Mouse (Mus musculus): ENCODE results near the gene Fam160b1. TPM values are rescaled to one million over a fixed set of nuclear protein-coding genes. Genes with fewer than 3 reads are reported as not detected.
A peak's percentile ranks its signal among the peaks of the same experiment; 100 is the strongest.

Fam160b1 gene
- total RNA-seq, 2 experiments from 2014 or later = 21.5 to 23.1 TPM

DNA sequence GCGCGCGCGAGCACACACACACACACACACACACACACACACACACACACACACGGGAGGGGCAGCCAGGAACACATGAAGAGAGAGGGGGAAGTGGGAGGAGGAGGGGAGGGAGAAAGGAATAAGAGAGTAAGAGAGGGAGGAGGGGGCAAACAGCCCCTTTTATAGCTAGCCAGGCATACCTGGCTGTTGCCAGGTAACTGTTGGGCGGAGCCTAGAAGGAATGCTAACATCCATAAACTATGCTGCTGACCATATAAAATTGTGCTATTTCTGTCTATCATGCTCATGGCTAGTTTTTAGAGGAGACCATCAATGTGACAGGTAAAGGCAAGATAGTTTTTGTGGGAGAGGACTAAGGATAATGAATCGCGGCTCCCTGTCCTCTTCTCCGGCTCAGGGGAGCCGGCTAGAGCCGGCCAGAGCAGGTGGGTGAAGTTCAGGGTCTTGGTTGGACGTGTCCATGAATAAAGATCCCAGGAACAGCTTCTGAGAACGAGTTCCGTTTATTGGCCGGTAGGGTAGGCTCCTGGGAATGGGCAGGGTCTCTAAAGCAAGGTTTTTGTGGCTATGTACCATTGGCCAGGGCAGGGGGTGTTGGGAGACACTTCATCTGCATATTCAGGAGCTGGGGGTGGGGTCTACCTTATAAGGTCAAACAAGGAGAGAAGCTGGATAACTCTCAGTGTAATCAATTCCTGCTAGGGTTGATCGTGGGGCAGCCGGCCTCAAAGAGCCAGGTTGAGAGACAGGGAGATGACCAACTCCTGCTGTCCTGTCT is 57.5 kb downstream of the Fam160b1 start:
- no peak for DNase-seq (ENCODE audit: low spot score in 2 of 2)

GRCm38 (mm10) chr19:57423402-57423801 is 62.9 kb downstream of the Fam160b1 start:
- DNase-seq (ENCODE audit: low spot score in 2 of 2) = no peak

DNA sequence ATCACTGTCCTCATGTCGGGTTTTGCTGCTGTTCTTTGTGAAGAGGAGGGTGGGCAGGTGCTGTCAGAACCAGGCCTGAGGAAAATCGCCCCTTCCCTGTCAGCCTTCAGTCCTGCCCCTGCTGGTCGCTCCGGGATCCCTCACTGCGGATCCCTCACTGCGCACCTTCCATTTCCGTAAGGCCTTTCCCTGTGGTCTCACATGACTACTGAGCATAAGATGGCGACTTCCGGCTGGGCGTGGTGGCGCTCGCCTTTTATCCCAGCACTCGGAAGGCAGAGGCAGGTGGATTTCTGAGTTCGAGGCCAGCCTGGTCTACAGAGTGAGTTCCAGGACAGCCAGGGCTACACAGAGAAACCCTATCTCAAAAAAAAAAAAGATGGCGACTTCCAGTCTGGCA is 64.8 kb downstream of the Fam160b1 start:
- DNase-seq (ENCODE audit: low spot score in 2 of 2) = no peak

- DNase-seq (ENCODE audit: low spot score in 2 of 2) = no peak
Measured at GRCm38 (mm10) chr19:57426841-57427240, 66.4 kb downstream of the Fam160b1 start.

DNA sequence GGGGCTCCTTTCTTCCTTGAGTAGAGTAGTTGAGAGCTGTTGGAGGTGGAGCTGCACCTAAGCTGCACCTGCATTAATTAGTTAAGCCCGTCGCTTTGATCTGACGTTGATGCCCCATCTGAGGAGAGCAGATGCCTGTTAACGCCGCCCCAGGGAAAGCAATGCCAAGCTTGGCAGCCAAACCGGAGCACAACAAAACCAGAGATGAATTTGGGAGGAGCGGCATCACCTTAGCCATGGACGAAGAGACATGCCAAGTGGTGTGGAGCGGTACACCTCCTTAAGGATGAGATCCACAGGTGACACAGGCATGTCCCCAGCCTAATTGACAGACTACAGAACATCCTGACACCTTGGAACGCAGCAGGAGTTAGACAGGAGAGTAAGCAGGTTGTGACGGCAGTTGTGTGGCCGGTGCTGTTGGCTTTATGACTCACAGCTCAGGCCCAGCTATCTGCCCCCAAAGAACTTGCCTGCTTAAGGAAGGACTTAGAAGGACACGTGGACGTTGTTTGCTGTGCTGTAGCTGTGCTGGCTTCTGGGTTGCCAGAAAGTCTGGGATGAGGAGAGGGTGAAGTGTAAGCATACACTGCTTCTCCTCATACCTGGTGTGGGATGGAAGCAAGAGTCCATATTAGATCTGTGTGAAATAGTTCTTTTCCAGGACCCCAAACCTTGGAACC is 67.4 kb downstream of the Fam160b1 start:
- DNase-seq (ENCODE audit: low spot score in 2 of 2) = peak in 1 of 2 experiments; percentile 17

DNA sequence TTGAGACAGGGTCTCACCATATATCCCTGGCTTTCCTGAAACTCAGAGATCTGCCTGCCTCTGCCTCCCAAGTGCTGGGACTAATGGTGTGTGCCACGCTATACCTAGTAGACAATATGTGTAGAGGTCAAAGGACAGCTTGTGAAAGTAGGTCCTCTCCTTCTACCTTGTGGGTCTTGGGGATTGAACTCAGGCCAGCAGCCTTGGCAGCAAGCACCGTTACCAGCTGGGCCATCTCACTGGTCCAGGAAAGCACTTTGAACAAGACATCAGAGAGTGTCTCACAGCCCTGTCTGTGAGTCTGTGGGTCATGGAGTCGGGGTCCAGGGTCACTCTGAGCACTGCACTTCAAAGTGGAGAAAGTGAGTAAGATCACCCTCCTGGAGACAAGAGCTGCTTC is 68.2 kb downstream of the Fam160b1 start:
- no peak for DNase-seq (ENCODE audit: low spot score in 2 of 2)

DNA sequence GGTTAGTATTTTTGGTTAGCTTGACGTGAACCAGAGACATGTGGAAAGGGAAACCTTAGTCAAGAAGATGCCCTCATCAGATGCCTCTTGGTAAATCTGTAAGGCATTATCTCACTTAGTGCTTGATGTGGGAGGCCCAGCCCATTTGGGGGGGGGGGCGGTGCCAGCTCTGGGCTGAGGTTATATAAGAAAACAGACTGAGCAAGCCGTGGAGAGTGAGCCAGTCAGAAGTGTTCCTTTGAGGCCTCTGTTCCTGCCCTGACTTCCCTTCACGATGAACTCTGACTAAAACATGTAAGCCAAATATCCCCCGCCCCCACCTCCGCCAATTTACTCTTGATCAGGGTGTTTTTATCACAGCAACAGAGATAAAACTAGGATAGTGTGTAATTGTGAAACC is 69.4 kb downstream of the Fam160b1 start:
- DNase-seq (ENCODE audit: low spot score in 2 of 2) = no peak

DNA sequence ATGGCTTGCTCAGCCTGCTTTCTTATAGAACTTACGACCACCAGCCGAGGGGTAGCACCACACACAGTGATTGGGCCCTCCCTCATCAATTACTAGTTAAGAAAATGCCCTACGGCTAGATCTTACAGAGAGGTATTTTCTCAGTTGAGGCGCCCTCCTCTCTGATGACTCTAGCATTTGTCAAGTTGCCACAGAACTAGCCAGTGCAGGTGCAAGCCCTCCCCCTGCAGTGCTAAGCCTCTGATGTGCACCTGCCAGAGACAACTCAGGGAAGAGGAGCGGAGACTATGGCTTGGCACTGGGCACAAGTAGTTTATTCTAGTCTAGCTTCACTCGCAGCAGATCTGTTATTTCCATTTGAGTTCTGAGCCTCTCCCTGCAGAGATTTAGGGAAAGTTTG is 71.0 kb downstream of the Fam160b1 start:
- no peak for DNase-seq (ENCODE audit: low spot score in 2 of 2)

DNA sequence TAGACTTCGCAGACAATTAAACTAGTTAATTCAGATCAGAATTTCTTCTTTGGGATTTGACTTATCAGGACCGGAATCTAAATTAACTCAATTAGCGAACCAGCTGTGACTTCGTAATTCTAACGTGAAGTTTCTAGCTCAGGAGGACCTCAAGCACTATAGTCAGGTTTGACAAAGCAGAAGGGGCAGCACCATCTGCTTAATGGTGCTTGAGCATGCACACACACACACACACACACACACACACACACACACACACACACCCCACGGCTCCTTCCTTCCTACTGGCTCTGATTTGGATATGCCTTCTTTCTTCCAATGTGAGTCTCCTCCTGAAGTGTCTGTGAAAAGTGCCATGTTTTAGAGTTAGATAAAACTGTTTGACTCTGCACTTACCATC is 73.5 kb downstream of the Fam160b1 start:
- DNase-seq (ENCODE audit: low spot score in 2 of 2) = no peak

GRCm38 (mm10) chr19:57436586-57437021 is 76.1 kb downstream of the Fam160b1 start:
- no peak for DNase-seq (ENCODE audit: low spot score in 2 of 2)

DNA sequence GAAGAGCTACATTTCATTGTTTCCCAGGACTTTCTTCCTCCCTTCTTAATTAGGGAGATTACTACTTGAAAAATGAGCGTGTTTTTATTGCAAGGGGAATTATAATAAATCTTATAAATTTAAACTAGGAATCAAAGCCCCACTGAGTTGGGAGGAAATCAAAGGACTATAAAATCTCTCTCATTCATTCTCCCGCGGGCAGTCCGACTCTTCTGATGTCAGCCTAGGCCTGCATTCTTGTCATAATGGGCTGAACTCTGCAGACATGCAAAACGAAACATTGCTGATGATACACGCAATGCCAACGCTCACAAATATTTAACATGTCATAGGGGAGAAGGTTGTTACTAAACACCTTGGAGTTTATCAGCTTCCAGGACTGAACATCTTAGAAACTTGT is 76.6 kb downstream of the Fam160b1 start:
- no peak for DNase-seq (ENCODE audit: low spot score in 2 of 2)

Other genes starting within 250 kb of the Fam160b1 start
- gene Ablim1, start 45.8 kb upstream of the Fam160b1 start, total RNA-seq (2021) = 10 to 100 TPM; 81.9 to 87.6 TPM
- gene Trub1, start 92.2 kb downstream of the Fam160b1 start, total RNA-seq (2021) = 10 to 100 TPM; 17.3 to 19.7 TPM